Mouse (Mus musculus): ENCODE results near the gene Ralgapa1.
"Not testable (repeated sequence)": the region's sequence is repeated elsewhere in the genome, so short reads cannot be mapped to it uniquely, and the experiment has no call there.

Gene Ralgapa1

GRCm38 (mm10) chr12:55599639-55600502, 221.1 kb downstream of the Ralgapa1 start:
- CTCF ChIA-PET = no interaction called here

GRCm38 (mm10) chr12:55598887-55599561, 221.9 kb downstream of the Ralgapa1 start, which contains the start of gene Insm2:
Insm2 (plus strand) TSS chr12:55599427.
- CTCF ChIA-PET = no interaction called here

- CTCF ChIA-PET = no interaction called here
Measured at GRCm38 (mm10) chr12:55598537-55598886, 222.5 kb downstream of the Ralgapa1 start.

GRCm38 (mm10) chr12:55586936-55587335, 234.0 kb downstream of the Ralgapa1 start:
- CTCF ChIA-PET = not testable (repeated sequence)

GRCm38 (mm10) chr12:55573794-55574193, 247.2 kb downstream of the Ralgapa1 start:
- CTCF ChIA-PET = no interaction called here

- CTCF ChIA-PET = no interaction called here
Measured at GRCm38 (mm10) chr12:55573089-55573488, 247.9 kb downstream of the Ralgapa1 start.

GRCm38 (mm10) chr12:55571661-55572060, 249.3 kb downstream of the Ralgapa1 start:
- CTCF ChIA-PET = no interaction called here

- CTCF ChIA-PET = no interaction called here
Measured at GRCm38 (mm10) chr12:55571181-55571580, 249.8 kb downstream of the Ralgapa1 start.

- CTCF ChIA-PET = no interaction called here
Measured at GRCm38 (mm10) chr12:55570646-55571045, 250.3 kb downstream of the Ralgapa1 start.

- CTCF ChIA-PET = no interaction called here
Measured at GRCm38 (mm10) chr12:55569676-55570075, 251.3 kb downstream of the Ralgapa1 start.

GRCm38 (mm10) chr12:55568466-55568865, 252.5 kb downstream of the Ralgapa1 start:
- CTCF ChIA-PET = no interaction called here

GRCm38 (mm10) chr12:55566837-55567236, 254.1 kb downstream of the Ralgapa1 start:
- CTCF ChIA-PET = no interaction called here

- CTCF ChIA-PET = no interaction called here
Measured at GRCm38 (mm10) chr12:55565867-55566266, 255.1 kb downstream of the Ralgapa1 start.

GRCm38 (mm10) chr12:55565206-55565605, 255.8 kb downstream of the Ralgapa1 start, which contains the start of gene Aldoart2:
Aldoart2 (plus strand) TSS chr12:55565239.
- CTCF ChIA-PET = interaction anchor here (0.6 kb wide), 1 partner anchor 181 kb away, joined by 3 read pairs; the partner anchor contains the start of gene Psma6

GRCm38 (mm10) chr12:55564187-55564963, 256.6 kb downstream of the Ralgapa1 start:
- CTCF ChIA-PET = interaction anchor here (0.6 kb wide), 1 partner anchor 180 kb away, joined by 3 read pairs; the partner anchor contains the start of gene Psma6

- CTCF ChIA-PET = no interaction called here
Measured at GRCm38 (mm10) chr12:55563742-55564141, 257.2 kb downstream of the Ralgapa1 start.

GRCm38 (mm10) chr12:55560025-55560690, 260.8 kb downstream of the Ralgapa1 start:
- CTCF ChIA-PET = no interaction called here

- CTCF ChIA-PET = no interaction called here
Measured at GRCm38 (mm10) chr12:55559184-55559855, 261.6 kb downstream of the Ralgapa1 start.

GRCm38 (mm10) chr12:55557866-55558265, 263.1 kb downstream of the Ralgapa1 start:
- CTCF ChIA-PET = no interaction called here

GRCm38 (mm10) chr12:55554901-55555300, 266.1 kb downstream of the Ralgapa1 start:
- CTCF ChIA-PET = not testable (repeated sequence)
